Mouse (Mus musculus) heart, embryonic 15.5 days (tissue): Measurements from ENCODE around the gene Slco1a6. TPM values are rescaled to one million over a fixed set of nuclear protein-coding genes. Genes with fewer than 3 reads are reported as not detected.
"Not testable (repeated sequence)": the region's sequence is repeated elsewhere in the genome, so short reads cannot be mapped to it uniquely, and the experiment has no call there.

Source experiments
- ATAC-seq: fragments of 200-750 bp; cut with Nextera tagmentation; replicated peaks from 2 replicates; pipeline ENCODE4 v1.8.0; 2017; ENCODE audit warnings: low read depth, moderate TSS enrichment; ENCODE audit not compliant: insufficient number of reproducible peaks, insufficient read depth, low FRiP score
- H3K27ac ChIP-seq: fragments of 300-500 bp; sonication (generic); 2 replicates; pipeline ENCODE4 v1.5.1; 2015; ENCODE audit warnings: mild to moderate bottlenecking, inconsistent platforms
- H3K27me3 ChIP-seq: fragments of 300-500 bp; sonication (generic); 2 replicates; pipeline ENCODE4 v1.6.1; 2015; ENCODE audit warnings: inconsistent platforms
- H3K36me3 ChIP-seq: fragments of 300-500 bp; sonication (generic); 2 replicates; pipeline ENCODE4 v1.6.1; 2015; ENCODE audit warnings: mild to moderate bottlenecking, inconsistent platforms
- H3K4me1 ChIP-seq: fragments of 300-500 bp; sonication (generic); replicated peaks from 2 replicates; pipeline ENCODE4 v1.6.1; 2015; ENCODE audit warnings: inconsistent platforms
- H3K4me2 ChIP-seq: fragments of 300-500 bp; sonication (generic); 2 replicates; pipeline ENCODE4 v1.6.1; 2015; ENCODE audit warnings: inconsistent platforms, mild to moderate bottlenecking, moderate library complexity
- H3K4me3 ChIP-seq: fragments of 300-500 bp; sonication (generic); 2 replicates; pipeline ENCODE4 v1.5.1; 2015; ENCODE audit warnings: mild to moderate bottlenecking, inconsistent platforms
- H3K9ac ChIP-seq: fragments of 300-500 bp; sonication (generic); 2 replicates; pipeline ENCODE4 v1.6.1; 2015; ENCODE audit warnings: mild to moderate bottlenecking, inconsistent platforms
- H3K9me3 ChIP-seq: fragments of 300-500 bp; sonication (generic); replicated peaks from 2 replicates; pipeline ENCODE4 v1.6.1; 2016; ENCODE audit warnings: inconsistent platforms
- WGBS: fragments of 180-500 bp; shearing (Covaris S2); methylation state at CpG from one replicate; pipeline ENCODE4 v1.1.7; 2015; ENCODE audit warnings: mixed read lengths; 5-methylcytosine and 5-hydroxymethylcytosine counted together
- polyA plus RNA-seq: library from polyadenylated mRNA; unstranded; fragments of >200 nt; fragmentation: Nextera tagmentation; extraction: Ambion mirVana; gene quantifications from 2 replicates; pipeline ENCODE4 v1.2.1, GENCODE M21; 2015

Gene Slco1a6
- polyA plus RNA-seq, 1 experiment from 2014 or later = 0.14 TPM

DNA sequence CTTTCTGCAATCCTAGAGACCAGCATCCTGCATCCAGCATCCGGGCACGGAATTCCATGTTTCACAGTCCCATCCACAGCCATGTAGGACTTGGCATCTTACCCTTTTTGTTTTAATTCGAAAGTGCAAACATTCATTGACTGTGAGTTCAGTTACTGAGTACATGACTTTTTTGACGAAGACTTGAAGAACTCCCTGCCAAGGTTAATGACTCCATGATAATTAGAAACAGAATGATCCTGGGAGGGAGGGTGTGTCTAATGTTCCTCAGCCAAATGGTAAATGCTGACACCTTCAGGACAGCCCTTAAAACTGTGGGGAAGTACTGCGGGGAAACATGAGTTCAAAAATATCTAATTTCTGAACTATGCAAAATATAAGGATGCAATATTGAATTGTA, 44.9 kb downstream of the Slco1a6 start:
- WGBS = 71% methylated on average over 5 of the region's 5 CpGs
- Histone ChIP-seq H3K36me3 (no peaks in the 10 kb centered on the region), H3K4me2 (no peak overlapping the region), H3K27ac (no peak overlapping the region), H3K27me3 (no peaks in the 10 kb centered on the region), H3K4me3 (no peak overlapping the region), H3K9ac (no peak overlapping the region), H3K4me1 (no peaks in the 10 kb centered on the region), H3K9me3 (no peaks in the 10 kb centered on the region)
- ATAC-seq = no peak

DNA sequence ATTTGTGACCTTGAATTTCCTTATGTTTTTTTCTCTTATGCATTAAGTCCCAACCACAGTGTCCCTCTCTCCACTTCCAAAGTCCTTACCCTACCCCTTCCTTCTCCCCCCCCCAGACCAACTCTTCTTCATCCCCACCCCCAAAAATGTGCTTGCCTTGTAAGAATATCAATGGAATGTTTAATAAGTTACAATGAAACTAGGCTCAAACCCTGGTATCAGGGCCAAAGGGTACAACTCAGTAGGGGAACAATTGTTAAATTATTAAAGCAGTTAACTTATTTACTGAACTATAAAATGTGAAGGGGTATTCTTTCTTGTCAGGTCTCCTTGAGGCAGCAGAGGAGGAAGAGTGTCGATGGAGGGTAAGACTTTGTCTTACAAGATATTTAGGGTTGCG, 47.1 kb downstream of the Slco1a6 start:
- H3K9me3 ChIP-seq = no peaks in the 10 kb centered on the region
- H3K27me3 ChIP-seq = no peaks in the 10 kb centered on the region
- H3K9ac ChIP-seq = no peak overlapping the region
- H3K4me2 ChIP-seq = no peak overlapping the region
- no peak for ATAC-seq
- H3K27ac ChIP-seq = no peak overlapping the region
- no peaks in the 10 kb centered on the region for H3K4me1 ChIP-seq
- 91% methylated on average over 2 of the region's 2 CpGs for WGBS
- H3K4me3 ChIP-seq = no peak overlapping the region
- H3K36me3 ChIP-seq = no peaks in the 10 kb centered on the region

GRCm38 (mm10) chr6:142154081-142154480, 54.2 kb downstream of the Slco1a6 start:
- not testable (repeated sequence) for H3K27ac ChIP-seq, H3K4me2 ChIP-seq, H3K4me3 ChIP-seq, H3K9ac ChIP-seq, H3K9me3 ChIP-seq, H3K27me3 ChIP-seq, H3K36me3 ChIP-seq, ATAC-seq, H3K4me1 ChIP-seq
- 89% methylated on average over 5 of the region's 10 CpGs for whole genome bisulfite sequencing

GRCm38 (mm10) chr6:142148371-142148770, 60.0 kb downstream of the Slco1a6 start:
- H3K27ac ChIP-seq = no peak overlapping the region
- 0 out of 2 replicates have a peak, but pooled peaks cover 5% of the 10 kb centered on the region for H3K9me3 ChIP-seq
- no peaks in the 10 kb centered on the region for H3K36me3 ChIP-seq
- no peak overlapping the region for H3K4me2 ChIP-seq
- ATAC-seq = no peak
- no peaks in the 10 kb centered on the region for H3K4me1 ChIP-seq
- no peaks in the 10 kb centered on the region for H3K27me3 ChIP-seq
- 90% methylated on average over 1 of the region's 1 CpGs for WGBS
- H3K4me3 ChIP-seq = no peak overlapping the region
- no peak overlapping the region for H3K9ac ChIP-seq

DNA sequence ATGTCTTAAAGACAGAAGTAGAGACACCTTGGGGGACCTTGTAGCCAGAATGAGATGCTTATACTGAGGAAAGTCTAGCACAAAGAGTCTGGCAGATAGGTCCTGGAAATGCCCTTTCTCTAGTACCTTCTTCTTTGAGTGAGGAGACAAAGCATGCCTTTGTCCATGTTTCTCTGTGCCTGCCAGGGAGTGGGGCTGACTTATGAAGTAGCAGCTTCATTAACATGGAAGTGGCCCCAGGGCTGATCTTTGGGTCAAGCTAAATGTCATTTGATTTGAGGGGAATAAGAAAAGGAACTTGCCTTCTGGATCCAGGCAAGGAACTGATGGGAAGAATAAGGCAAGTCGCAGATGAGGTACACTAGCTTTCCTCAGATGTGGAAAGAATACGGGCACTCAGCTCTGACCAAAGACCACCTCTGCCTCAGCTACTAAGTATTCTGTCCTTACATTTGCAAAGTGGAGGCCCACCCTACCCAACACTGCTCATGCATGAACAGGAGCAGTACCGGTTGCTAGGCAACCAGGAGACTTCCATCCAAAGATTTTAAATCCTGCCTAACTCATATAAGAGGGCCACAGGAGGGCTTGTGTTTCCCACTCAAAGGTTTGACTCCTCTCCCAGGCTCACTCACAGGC, 96.5 kb downstream of the Slco1a6 start:
- ATAC-seq = no peak
- Histone ChIP-seq H3K9me3 (no peaks in the 10 kb centered on the region), H3K36me3 (no peaks in the 10 kb centered on the region), H3K27me3 (no peaks in the 10 kb centered on the region), H3K27ac (no peak overlapping the region), H3K4me1 (no peaks in the 10 kb centered on the region), H3K4me2 (no peak overlapping the region), H3K4me3 (no peak overlapping the region), H3K9ac (no peak overlapping the region)
- 88% methylated on average over 3 of the region's 3 CpGs for WGBS

GRCm38 (mm10) chr6:142091126-142091525, 117.2 kb downstream of the Slco1a6 start:
- WGBS = 71% methylated on average over 3 of the region's 3 CpGs
- no peak overlapping the region for H3K9ac ChIP-seq
- no peak overlapping the region for H3K27ac ChIP-seq
- no peaks in the 10 kb centered on the region for H3K9me3 ChIP-seq
- ATAC-seq = no peak
- no peak overlapping the region for H3K4me3 ChIP-seq
- no peak overlapping the region for H3K4me2 ChIP-seq
- no peaks in the 10 kb centered on the region for H3K4me1 ChIP-seq
- H3K36me3 ChIP-seq = no peaks in the 10 kb centered on the region
- no peaks in the 10 kb centered on the region for H3K27me3 ChIP-seq

DNA sequence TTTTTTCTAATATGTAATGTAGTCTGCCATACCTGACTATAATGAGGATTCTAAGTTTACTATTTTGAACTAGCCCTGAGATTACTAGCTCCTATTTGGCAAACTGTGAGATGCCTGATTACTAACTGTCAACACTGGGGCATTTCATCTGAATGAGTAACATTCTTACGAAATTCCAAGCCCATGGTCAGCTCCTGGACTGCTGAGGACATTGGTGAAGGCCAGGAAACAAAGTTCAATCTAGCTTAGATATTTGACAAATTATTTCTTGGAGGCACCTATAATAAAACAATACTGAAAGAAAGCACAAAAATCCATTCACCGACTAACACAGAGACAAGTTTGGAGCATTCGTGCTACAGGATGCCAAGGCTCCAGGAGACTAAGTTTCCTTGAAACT, 150.0 kb downstream of the Slco1a6 start:
- not testable (repeated sequence) for H3K27me3 ChIP-seq, H3K4me1 ChIP-seq, H3K36me3 ChIP-seq, H3K4me2 ChIP-seq, ATAC-seq, H3K9me3 ChIP-seq, H3K27ac ChIP-seq, H3K9ac ChIP-seq, H3K4me3 ChIP-seq
- WGBS = 79% methylated on average over 3 of the region's 3 CpGs

GRCm38 (mm10) chr6:142047689-142048088, 160.6 kb downstream of the Slco1a6 start:
- ATAC-seq = no peak
- H3K9ac ChIP-seq = no peak overlapping the region
- no peak overlapping the region for H3K4me3 ChIP-seq
- no peak overlapping the region for H3K4me2 ChIP-seq
- no peaks in the 10 kb centered on the region for H3K9me3 ChIP-seq
- 88% methylated on average over 1 of the region's 1 CpGs for WGBS
- no peaks in the 10 kb centered on the region for H3K36me3 ChIP-seq
- no peaks in the 10 kb centered on the region for H3K27me3 ChIP-seq
- H3K27ac ChIP-seq = no peak overlapping the region
- no peaks in the 10 kb centered on the region for H3K4me1 ChIP-seq

DNA sequence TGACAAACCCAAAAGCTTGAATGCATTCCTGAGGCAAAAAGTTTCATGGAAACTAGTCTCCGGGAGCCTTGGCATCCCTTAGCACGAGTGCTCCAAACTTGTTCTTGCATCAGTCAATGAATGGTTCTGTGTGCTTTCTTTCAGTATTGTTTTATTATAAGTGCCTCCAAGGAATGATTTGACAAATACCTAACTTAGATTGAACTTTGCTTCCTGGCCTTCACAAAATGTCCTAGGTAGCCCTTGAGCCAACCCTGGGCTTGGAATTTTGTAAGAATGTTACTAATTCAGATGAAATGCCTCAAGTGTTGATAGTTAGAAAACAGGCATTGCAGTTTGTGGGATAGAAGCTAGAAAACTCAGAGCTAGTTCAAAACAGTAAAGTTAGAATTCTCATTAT, 162.6 kb downstream of the Slco1a6 start:
- no peaks in the 10 kb centered on the region for H3K27me3 ChIP-seq
- no peaks in the 10 kb centered on the region for H3K4me1 ChIP-seq
- H3K27ac ChIP-seq = no peak overlapping the region
- no peak overlapping the region for H3K4me2 ChIP-seq
- H3K9ac ChIP-seq = no peak overlapping the region
- H3K36me3 ChIP-seq = no peaks in the 10 kb centered on the region
- no peak for ATAC-seq
- WGBS = 87% methylated on average over 2 of the region's 2 CpGs
- H3K4me3 ChIP-seq = no peak overlapping the region
- no peaks in the 10 kb centered on the region for H3K9me3 ChIP-seq

GRCm38 (mm10) chr6:142041896-142042295, 166.4 kb downstream of the Slco1a6 start:
- H3K4me2 ChIP-seq = no peak overlapping the region
- no peaks in the 10 kb centered on the region for H3K36me3 ChIP-seq
- no peak for ATAC-seq
- WGBS = 85% methylated on average over 3 of the region's 3 CpGs
- H3K4me1 ChIP-seq = no peaks in the 10 kb centered on the region
- H3K27ac ChIP-seq = no peak overlapping the region
- no peak overlapping the region for H3K4me3 ChIP-seq
- no peaks in the 10 kb centered on the region for H3K27me3 ChIP-seq
- no peak overlapping the region for H3K9ac ChIP-seq
- no peaks in the 10 kb centered on the region for H3K9me3 ChIP-seq

- Histone ChIP-seq H3K4me2 (no peak overlapping the region), H3K4me3 (no peak overlapping the region), H3K36me3 (no peaks in the 10 kb centered on the region), H3K9ac (no peak overlapping the region), H3K27me3 (no peaks in the 10 kb centered on the region), H3K4me1 (no peaks in the 10 kb centered on the region), H3K9me3 (no peaks in the 10 kb centered on the region), H3K27ac (no peak overlapping the region)
- no peak for ATAC-seq
- 50% methylated on average over 16 of the region's 16 CpGs for WGBS
Observed at GRCm38 (mm10) chr6:142040306-142041175, 167.8 kb downstream of the Slco1a6 start.

GRCm38 (mm10) chr6:142035771-142036170, 172.6 kb downstream of the Slco1a6 start:
- Histone ChIP-seq H3K36me3 (no peaks in the 10 kb centered on the region), H3K9me3 (no peaks in the 10 kb centered on the region), H3K4me3 (no peak overlapping the region), H3K9ac (no peak overlapping the region), H3K4me2 (no peak overlapping the region), H3K4me1 (no peaks in the 10 kb centered on the region), H3K27ac (no peak overlapping the region), H3K27me3 (no peaks in the 10 kb centered on the region)
- WGBS = 70% methylated on average over 2 of the region's 2 CpGs
- no peak for ATAC-seq
